Mouse (Mus musculus): ENCODE data around the gene Clec16a. TPM values are rescaled to one million over a fixed set of nuclear protein-coding genes. Genes with fewer than 3 reads are reported as not detected.

Clec16a gene
- total and polyA plus RNA-seq, 3 experiments = 20.0 to 24.2 (median 20.5) TPM

DNA sequence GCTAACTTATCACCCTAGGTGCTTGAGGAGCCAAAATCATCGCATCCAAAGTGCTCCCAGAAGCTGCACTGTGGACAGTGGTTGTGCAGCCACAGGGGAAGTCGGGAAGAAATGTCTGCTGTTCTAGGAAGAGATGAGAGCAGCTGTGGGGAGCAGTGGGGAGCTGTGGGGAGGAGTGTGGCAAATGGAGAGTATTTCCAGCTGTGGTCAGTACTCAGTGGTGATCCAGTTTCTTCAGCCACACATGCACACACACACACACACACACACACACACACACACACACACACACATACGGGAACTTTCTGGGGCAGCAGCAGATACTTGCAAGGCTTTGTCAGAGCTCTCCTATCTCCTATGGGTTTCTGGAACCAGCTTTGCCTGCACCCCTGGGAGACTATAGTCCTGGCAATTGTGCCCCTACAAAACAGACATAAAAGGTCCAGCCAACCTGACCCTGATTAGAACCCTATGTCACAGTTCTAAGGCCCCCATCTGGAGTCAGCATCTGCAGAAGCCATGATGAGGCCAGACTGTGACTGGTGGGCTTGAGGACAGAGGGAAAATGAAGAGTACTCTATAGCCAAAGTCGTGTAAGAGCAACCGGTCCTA lies 217.5 kb downstream of the Clec16a start:
- dilution Hi-C loops (cut with MboI; ENCODE audit: extremely low pct_ligation_motif_present, extremely low pct_unique_long_range_greater_than_20kb, low sequenced_read_pairs) = no loop called here
- Histone ChIP-seq H3K4me3 (replicated peaks in 1 of 3; ENCODE audit: low read depth in 2 of 3, low read length in 2 of 3, poor library complexity in 1 of 3) (no peak overlapping the region), H3K9ac (ENCODE audit: insufficient read depth, low read depth) (no peak overlapping the region), H3K27me3 (replicated peaks) (no peaks in the 10 kb centered on the region), H3K36me3 (replicated peaks in 1 of 2; ENCODE audit: control insufficient read depth in 1 of 2, insufficient read depth in 1 of 2, low read length in 1 of 2) (no peaks in the 10 kb centered on the region), H3K4me1 (ENCODE audit: control insufficient read depth in 1 of 2, insufficient read depth in 2 of 2) (peaks cover 31 to 53% of the 10 kb centered on the region in 2 experiments), H3K4me2 (ENCODE audit: insufficient read depth, low read depth, poor library complexity, severe bottlenecking) (no peak overlapping the region), H3K79me2 (replicated peaks; ENCODE audit: control insufficient read depth, extremely low read depth, insufficient read depth, poor library complexity, severe bottlenecking) (no peaks in the 10 kb centered on the region), H3K9me3 (replicated peaks; ENCODE audit: low read length) (no peaks in the 10 kb centered on the region), H3K27ac (ENCODE audit: insufficient read depth, low read depth) (no peak overlapping the region)
- DNase-seq (ENCODE audit: extremely low read depth) = no peak
- TF ChIP-seq IRF4 (IDR thresholded peaks at IDR 0.05; ENCODE audit: low read depth, low read length) (no peak), POLR2A (IDR thresholded peaks at IDR 0.05; ENCODE audit: low read depth, low read length) (no peak), E2F4 (IDR thresholded peaks at IDR 0.05; ENCODE audit: insufficient replicate concordance, low read depth, low read length) (no peak), UBTF (IDR thresholded peaks at IDR 0.05; ENCODE audit: low read depth, low read length) (no peak)
- in situ Hi-C loops (cut with MboI; ENCODE audit: low pct_ligation_motif_present, low pct_unique_long_range_greater_than_20kb, low sequenced_read_pairs) = no loop called here

- Histone ChIP-seq H3K4me1 (ENCODE audit: control insufficient read depth in 1 of 2, insufficient read depth in 2 of 2) (peaks cover 28 to 53% of the 10 kb centered on the region in 2 experiments), H3K9ac (ENCODE audit: insufficient read depth, low read depth) (no peak overlapping the region), H3K4me2 (ENCODE audit: insufficient read depth, low read depth, poor library complexity, severe bottlenecking) (no peak overlapping the region), H3K79me2 (replicated peaks; ENCODE audit: control insufficient read depth, extremely low read depth, insufficient read depth, poor library complexity, severe bottlenecking) (no peaks in the 10 kb centered on the region), H3K9me3 (replicated peaks; ENCODE audit: low read length) (no peaks in the 10 kb centered on the region), H3K27me3 (replicated peaks) (peaks cover 2% of the 10 kb centered on the region), H3K27ac (ENCODE audit: insufficient read depth, low read depth) (no peak overlapping the region), H3K4me3 (replicated peaks in 1 of 3; ENCODE audit: low read depth in 2 of 3, low read length in 2 of 3, poor library complexity in 1 of 3) (no peak overlapping the region), H3K36me3 (replicated peaks in 1 of 2; ENCODE audit: control insufficient read depth in 1 of 2, insufficient read depth in 1 of 2, low read length in 1 of 2) (no peaks in the 10 kb centered on the region)
- DNase-seq (ENCODE audit: extremely low read depth) = no peak
- TF ChIP-seq PAX5 (IDR thresholded peaks at IDR 0.05; ENCODE audit: low read length) (no peak), ZKSCAN1 (IDR thresholded peaks at IDR 0.05; ENCODE audit: borderline replicate concordance, low read depth, low read length) (no peak), ETS1 (conservative IDR thresholded peaks at IDR 0.05; ENCODE audit: low read depth, low read length) (no peak), POLR2A (IDR thresholded peaks at IDR 0.05; ENCODE audit: low read depth, low read length) (no peak)
- in situ Hi-C loops (cut with MboI; ENCODE audit: low pct_ligation_motif_present, low pct_unique_long_range_greater_than_20kb, low sequenced_read_pairs) = no loop called here
- dilution Hi-C loops (cut with MboI; ENCODE audit: extremely low pct_ligation_motif_present, extremely low pct_unique_long_range_greater_than_20kb, low sequenced_read_pairs) = no loop called here
Measured at GRCm38 (mm10) chr16:10763540-10764264, 218.6 kb downstream of the Clec16a start.

DNA sequence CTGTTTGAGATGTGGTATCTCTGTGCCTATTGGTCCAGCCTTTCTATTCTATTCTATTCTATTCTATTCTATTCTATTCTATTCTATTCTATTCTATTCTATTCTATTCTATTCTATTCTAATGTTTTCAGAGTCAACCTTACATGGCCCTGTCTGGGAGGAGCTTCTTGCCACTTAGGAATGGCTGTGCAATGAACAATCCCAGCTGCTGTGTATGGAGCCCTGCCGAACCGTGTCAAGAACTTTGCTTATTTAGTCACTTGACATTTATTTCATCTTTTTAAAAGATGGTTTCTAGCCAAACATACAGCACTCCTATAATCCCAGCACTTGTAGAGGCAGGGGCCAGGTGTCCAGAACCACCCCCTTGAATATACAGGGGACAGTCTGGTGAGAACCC lies 219.2 kb downstream of the Clec16a start:
- dilution Hi-C loops (cut with MboI; ENCODE audit: extremely low pct_ligation_motif_present, extremely low pct_unique_long_range_greater_than_20kb, low sequenced_read_pairs) (no loop called here), in situ Hi-C loops (cut with MboI; ENCODE audit: low pct_ligation_motif_present, low pct_unique_long_range_greater_than_20kb, low sequenced_read_pairs) (no loop called here)
- Histone ChIP-seq H3K4me2 (ENCODE audit: insufficient read depth, low read depth, poor library complexity, severe bottlenecking) (no peak overlapping the region), H3K36me3 (replicated peaks in 1 of 2; ENCODE audit: control insufficient read depth in 1 of 2, insufficient read depth in 1 of 2, low read length in 1 of 2) (no peaks in the 10 kb centered on the region), H3K4me3 (replicated peaks in 1 of 3; ENCODE audit: low read depth in 2 of 3, low read length in 2 of 3, poor library complexity in 1 of 3) (no peak overlapping the region), H3K79me2 (replicated peaks; ENCODE audit: control insufficient read depth, extremely low read depth, insufficient read depth, poor library complexity, severe bottlenecking) (no peaks in the 10 kb centered on the region), H3K9ac (ENCODE audit: insufficient read depth, low read depth) (no peak overlapping the region), H3K4me1 (ENCODE audit: control insufficient read depth in 1 of 2, insufficient read depth in 2 of 2) (peaks cover 26 to 53% of the 10 kb centered on the region in 2 experiments), H3K27me3 (replicated peaks) (peaks cover 3% of the 10 kb centered on the region), H3K27ac (ENCODE audit: insufficient read depth, low read depth) (no peak overlapping the region), H3K9me3 (replicated peaks; ENCODE audit: low read length) (no peaks in the 10 kb centered on the region)
- DNase-seq (ENCODE audit: extremely low read depth) = no peak
- TF ChIP-seq KAT2A (IDR thresholded peaks at IDR 0.05; ENCODE audit: insufficient replicate concordance, low read length) (no peak), HCFC1 (IDR thresholded peaks at IDR 0.05; ENCODE audit: low read depth, low read length) (no peak), ELF1 (IDR thresholded peaks at IDR 0.05; ENCODE audit: low read depth, low read length) (no peak)
